Mouse (Mus musculus) forebrain, embryonic 11.5 days (tissue): ENCODE measurements at regions not wholly inside any gene's neighbourhood (a gene's known extent, or its start where the extent isn't known, plus 50 kb on each side); places are given as distances from the start of the nearest gene placed in this dataset.

Experiments
- ATAC-seq: fragments of 200-750 bp; cut with Nextera tagmentation; replicated peaks from 2 replicates; pipeline ENCODE4 v1.8.0; 2017; ENCODE audit warnings: moderate TSS enrichment; ENCODE audit not compliant: low FRiP score
- DNase-seq: peaks from one replicate; pipeline ENCODE4 v3.0.0-alpha.2; 2017; ENCODE audit warnings: low spot score
- H3K27ac ChIP-seq: fragments of 300-500 bp; sonication (generic); 2 replicates; pipeline ENCODE4 v1.5.1; 2014; ENCODE audit warnings: low read depth, low read length
- H3K27me3 ChIP-seq: fragments of 300-500 bp; sonication (generic); 2 replicates; pipeline ENCODE4 v1.6.1; 2014; ENCODE audit warnings: mild to moderate bottlenecking, low read length, mixed read lengths; ENCODE audit not compliant: control insufficient read depth, insufficient read depth
- H3K36me3 ChIP-seq: fragments of 300-500 bp; sonication (generic); 2 replicates; pipeline ENCODE4 v1.6.1; 2014; ENCODE audit warnings: mild to moderate bottlenecking, low read length, moderate library complexity, mixed read lengths; ENCODE audit not compliant: control insufficient read depth, insufficient read depth
- H3K4me1 ChIP-seq: fragments of 300-500 bp; sonication (generic); replicated peaks from 2 replicates; pipeline ENCODE4 v1.6.1; 2014; ENCODE audit warnings: low read length, mixed read lengths; ENCODE audit not compliant: control insufficient read depth, insufficient read depth
- H3K4me2 ChIP-seq: fragments of 300-500 bp; sonication (generic); 2 replicates; pipeline ENCODE4 v1.6.1; 2014; ENCODE audit warnings: low read depth, mild to moderate bottlenecking, low read length, moderate library complexity, mixed read lengths; ENCODE audit not compliant: severe bottlenecking
- H3K4me3 ChIP-seq: fragments of 300-500 bp; sonication (generic); 2 replicates; pipeline ENCODE4 v1.5.1; 2014; ENCODE audit warnings: low read depth, low read length
- H3K9ac ChIP-seq: fragments of 300-500 bp; sonication (generic); 2 replicates; pipeline ENCODE4 v1.6.1; 2014; ENCODE audit warnings: low read length
- H3K9me3 ChIP-seq: fragments of 300-500 bp; sonication (generic); 2 replicates; pipeline ENCODE4 v1.6.1; 2016; ENCODE audit warnings: low read length, mixed read lengths; ENCODE audit not compliant: control insufficient read depth
- WGBS: fragments of 180-500 bp; shearing (Covaris S2); extraction: QIAGEN DNeasy Blood & Tissue Kit; methylation state at CpG from one replicate; pipeline ENCODE4 v1.1.7; 2014; 5-methylcytosine and 5-hydroxymethylcytosine counted together

- no peak overlapping the region for H3K4me3 ChIP-seq
- H3K4me1 ChIP-seq = no peaks in the 10 kb centered on the region
- H3K36me3 ChIP-seq = no peaks in the 10 kb centered on the region
- ATAC-seq = no peak
- no peak for DNase-seq
- no peaks in the 10 kb centered on the region for H3K9me3 ChIP-seq
- 91% methylated on average over 10 of the region's 10 CpGs for WGBS
- H3K4me2 ChIP-seq = no peak overlapping the region
- H3K27ac ChIP-seq = no peak overlapping the region
- H3K9ac ChIP-seq = no peak overlapping the region
- H3K27me3 ChIP-seq = no peaks in the 10 kb centered on the region
These were observed 327.3 kb downstream of the Gpat3 start for GRCm38 (mm10) chr5:101172782-101173181.

GRCm38 (mm10) chr5:101169074-101169473 is 323.6 kb downstream of the Gpat3 start:
- no peaks in the 10 kb centered on the region for H3K9me3 ChIP-seq
- H3K9ac ChIP-seq = no peak overlapping the region
- no peak overlapping the region for H3K27ac ChIP-seq
- H3K36me3 ChIP-seq = no peaks in the 10 kb centered on the region
- no peaks in the 10 kb centered on the region for H3K4me1 ChIP-seq
- H3K27me3 ChIP-seq = no peaks in the 10 kb centered on the region
- no peak for ATAC-seq
- 82% methylated on average over 2 of the region's 2 CpGs for WGBS
- H3K4me3 ChIP-seq = no peak overlapping the region
- DNase-seq = no peak
- no peak overlapping the region for H3K4me2 ChIP-seq

GRCm38 (mm10) chr5:101163624-101164213 is 318.2 kb downstream of the Gpat3 start:
- no peaks in the 10 kb centered on the region for H3K36me3 ChIP-seq
- DNase-seq (no peak), ATAC-seq (no peak)
- H3K4me1 ChIP-seq = 0 out of 2 replicates have a peak, but pooled peaks cover 4% of the 10 kb centered on the region
- no peak overlapping the region for H3K4me3 ChIP-seq
- H3K9ac ChIP-seq = no peak overlapping the region
- H3K27me3 ChIP-seq = no peaks in the 10 kb centered on the region
- 48% methylated on average over 8 of the region's 8 CpGs for WGBS
- no peak overlapping the region for H3K27ac ChIP-seq
- H3K9me3 ChIP-seq = no peaks in the 10 kb centered on the region
- H3K4me2 ChIP-seq = no peak overlapping the region

- Histone ChIP-seq H3K27ac (no peak overlapping the region), H3K4me1 (0 out of 2 replicates have a peak, but pooled peaks cover 4% of the 10 kb centered on the region), H3K4me2 (no peak overlapping the region), H3K9me3 (no peaks in the 10 kb centered on the region), H3K9ac (no peak overlapping the region), H3K27me3 (no peaks in the 10 kb centered on the region), H3K36me3 (no peaks in the 10 kb centered on the region), H3K4me3 (no peak overlapping the region)
- WGBS = 51% methylated on average over 5 of the region's 5 CpGs
- DNase-seq (no peak), ATAC-seq (no peak)
These were observed 317.6 kb downstream of the Gpat3 start for GRCm38 (mm10) chr5:101163112-101163511.

GRCm38 (mm10) chr5:101157416-101157815 is 311.9 kb downstream of the Gpat3 start:
- WGBS = 56% methylated on average over 1 of the region's 1 CpGs
- Histone ChIP-seq H3K9ac (no peak overlapping the region), H3K36me3 (no peaks in the 10 kb centered on the region), H3K9me3 (no peaks in the 10 kb centered on the region), H3K4me3 (no peak overlapping the region), H3K27ac (no peak overlapping the region), H3K4me2 (no peak overlapping the region), H3K4me1 (no peaks in the 10 kb centered on the region), H3K27me3 (no peaks in the 10 kb centered on the region)
- ATAC-seq (no peak), DNase-seq (no peak)

- Histone ChIP-seq H3K27ac (no peak overlapping the region), H3K9ac (no peak overlapping the region), H3K9me3 (no peaks in the 10 kb centered on the region), H3K4me2 (no peak overlapping the region), H3K36me3 (no peaks in the 10 kb centered on the region), H3K27me3 (no peaks in the 10 kb centered on the region), H3K4me1 (no peaks in the 10 kb centered on the region), H3K4me3 (no peak overlapping the region)
- ATAC-seq (no peak), DNase-seq (no peak)
- WGBS = 61% methylated on average over 3 of the region's 3 CpGs
These were observed 300.8 kb downstream of the Gpat3 start for GRCm38 (mm10) chr5:101146345-101146744.

GRCm38 (mm10) chr5:101124941-101125453 is 279.5 kb downstream of the Gpat3 start:
- Histone ChIP-seq H3K9ac (no peak overlapping the region), H3K36me3 (no peaks in the 10 kb centered on the region), H3K4me2 (no peak overlapping the region), H3K4me1 (peaks cover 5% of the 10 kb centered on the region; the same call in 1 of the 2 replicates), H3K27ac (no peak overlapping the region), H3K9me3 (no peaks in the 10 kb centered on the region), H3K4me3 (no peak overlapping the region), H3K27me3 (no peaks in the 10 kb centered on the region; the same call in 1 of the 2 replicates)
- no peak for DNase-seq
- 5% methylated on average over 5 of the region's 5 CpGs for WGBS
- no peak for ATAC-seq

- peaks cover 5% of the 10 kb centered on the region; the same call in 1 of the 2 replicates for H3K4me1 ChIP-seq
- H3K27ac ChIP-seq = no peak overlapping the region
- H3K27me3 ChIP-seq = no peaks in the 10 kb centered on the region; the same call in 1 of the 2 replicates
- no peak for ATAC-seq
- H3K4me2 ChIP-seq = no peak overlapping the region
- H3K9ac ChIP-seq = no peak overlapping the region
- no peaks in the 10 kb centered on the region for H3K36me3 ChIP-seq
- DNase-seq = no peak
- WGBS = 86% methylated on average over 6 of the region's 6 CpGs
- no peak overlapping the region for H3K4me3 ChIP-seq
- no peaks in the 10 kb centered on the region for H3K9me3 ChIP-seq
These were observed 277.4 kb downstream of the Gpat3 start for GRCm38 (mm10) chr5:101122914-101123313.
